ENCODE assay signal across 31 mouse cellular contexts in genomic region chr8:107233718-107234117, GRCm38 (mm10).
"Had no signal": no experiment of that assay in that cellular context is flagged by ENCODE, and none has a peak within 500 bp of the region (broad histone marks: within the 10 kb centered on the region; RNA-seq: fewer than 3 reads in every experiment).

No protein-coding gene starts in this region.

- H3K4me1 ChIP-seq: limb, embryonic 10.5 days; limb, embryonic 12.5 days; limb, embryonic 13.5 days; limb, embryonic 15.5 days; liver, embryonic 13.5 days; liver, embryonic 15.5 days; lung, embryonic 15.5 days; megakaryocyte, embryonic 14.5 days; midbrain, embryonic 10.5 days; midbrain, embryonic 12.5 days; midbrain, embryonic 13.5 days; midbrain, embryonic 15.5 days had no signal

- H3K4me3 ChIP-seq: left cerebral cortex, adult 2 months; limb, embryonic 10.5 days; limb, embryonic 12.5 days; limb, embryonic 13.5 days; limb, embryonic 15.5 days; liver, embryonic 13.5 days; liver, embryonic 15.5 days; lung, embryonic 15.5 days; megakaryocyte, embryonic 14.5 days; midbrain, embryonic 10.5 days; midbrain, embryonic 12.5 days; midbrain, embryonic 13.5 days; midbrain, embryonic 15.5 days; myocyte had no signal

- H3K27ac ChIP-seq: left cerebral cortex, adult 2 months; limb, embryonic 10.5 days; limb, embryonic 12.5 days; limb, embryonic 13.5 days; limb, embryonic 15.5 days; liver, embryonic 13.5 days; liver, embryonic 14.5 days; liver, embryonic 15.5 days; lung, embryonic 15.5 days; macrophage; midbrain, embryonic 10.5 days; midbrain, embryonic 12.5 days; midbrain, embryonic 13.5 days; midbrain, embryonic 15.5 days had no signal

- H3K9me3 ChIP-seq: limb, embryonic 10.5 days; limb, embryonic 13.5 days; limb, embryonic 15.5 days; liver, embryonic 13.5 days; liver, embryonic 15.5 days; lung, embryonic 15.5 days; midbrain, embryonic 10.5 days; midbrain, embryonic 12.5 days; midbrain, embryonic 15.5 days had no signal

- H3K9ac ChIP-seq: limb, embryonic 12.5 days; limb, embryonic 13.5 days; limb, embryonic 15.5 days; liver, embryonic 13.5 days; liver, embryonic 14.5 days; liver, embryonic 15.5 days; liver, postnatal 0 days; lung, embryonic 14.5 days; lung, embryonic 15.5 days; midbrain, embryonic 12.5 days; midbrain, embryonic 13.5 days; midbrain, embryonic 15.5 days had no signal

- H3K27me3 ChIP-seq: limb, embryonic 12.5 days; limb, embryonic 13.5 days; limb, embryonic 15.5 days; liver, embryonic 13.5 days; liver, embryonic 15.5 days; lung, embryonic 15.5 days; midbrain, embryonic 12.5 days; midbrain, embryonic 13.5 days; midbrain, embryonic 15.5 days had no signal

- ATAC-seq: liver, postnatal 0 days; lung, postnatal 0 days; midbrain, embryonic 13.5 days; midbrain, embryonic 15.5 days; midbrain, embryonic 16.5 days had no signal

- H3K4me2 ChIP-seq: limb, embryonic 12.5 days; limb, embryonic 13.5 days; limb, embryonic 15.5 days; liver, embryonic 11.5 days; liver, embryonic 13.5 days; liver, embryonic 15.5 days; lung, embryonic 14.5 days; lung, embryonic 15.5 days; midbrain, embryonic 11.5 days; midbrain, embryonic 12.5 days; midbrain, embryonic 13.5 days; midbrain, embryonic 15.5 days had no signal

- DNase-seq: left cerebral cortex, postnatal 4 days; liver; liver, embryonic 13.5 days; liver, postnatal 0 days; lung, adult 18-20 months; lung, adult 2 months; lung, embryonic 14.5 days; lung, postnatal 10 days; lung, postnatal 14 days; lung, postnatal 36 days; lung, postnatal 4 days; midbrain, embryonic 14.5 days had no signal

- H3K36me3 ChIP-seq: limb, embryonic 10.5 days; limb, embryonic 12.5 days; limb, embryonic 13.5 days; limb, embryonic 15.5 days; liver, embryonic 13.5 days; liver, embryonic 15.5 days; lung, embryonic 15.5 days; midbrain, embryonic 10.5 days; midbrain, embryonic 12.5 days; midbrain, embryonic 13.5 days; midbrain, embryonic 15.5 days had no signal
